Mouse (Mus musculus) midbrain, postnatal 0 days (tissue): ENCODE data around the gene D3Ertd254e. TPM values are rescaled to one million over a fixed set of nuclear protein-coding genes. Genes with fewer than 3 reads are reported as not detected.

Experiments
- ATAC-seq: fragments of 200-750 bp; cut with Nextera tagmentation; 2 replicates; pipeline ENCODE4 v1.8.0; 2017; ENCODE audit warnings: moderate number of reproducible peaks, mild to moderate bottlenecking, moderate TSS enrichment, moderate library complexity; ENCODE audit not compliant: low FRiP score
- DNase-seq: peaks from one replicate; pipeline ENCODE4 v3.0.0-alpha.2; 2015; ENCODE audit warnings: low spot score
- H3K27ac ChIP-seq: fragments of 300-500 bp; sonication (generic); 2 replicates; pipeline ENCODE4 v1.5.1; 2014; ENCODE audit warnings: low read depth, mild to moderate bottlenecking, low read length, mixed read lengths
- H3K27me3 ChIP-seq: fragments of 300-500 bp; sonication (generic); 2 replicates; pipeline ENCODE4 v1.6.1; 2014; ENCODE audit warnings: low read length, control low read depth, mixed read lengths; ENCODE audit not compliant: insufficient read depth
- H3K36me3 ChIP-seq: fragments of 300-500 bp; sonication (generic); 2 replicates; pipeline ENCODE4 v1.6.1; 2014; ENCODE audit warnings: low read length, control low read depth, mixed read lengths; ENCODE audit not compliant: insufficient read depth
- H3K4me1 ChIP-seq: fragments of 300-500 bp; sonication (generic); 2 replicates; pipeline ENCODE4 v1.6.1; 2014; ENCODE audit warnings: mild to moderate bottlenecking, control low read depth, antibody characterized with exemption, low read length, mixed read lengths; ENCODE audit not compliant: insufficient read depth
- H3K4me2 ChIP-seq: fragments of 300-500 bp; sonication (generic); 2 replicates; pipeline ENCODE4 v1.6.1; 2014; ENCODE audit warnings: low read depth, mild to moderate bottlenecking, low read length, mixed read lengths; ENCODE audit not compliant: poor library complexity, severe bottlenecking
- H3K4me3 ChIP-seq: fragments of 300-500 bp; sonication (generic); 2 replicates; pipeline ENCODE4 v1.5.1; 2014; ENCODE audit warnings: low read depth, mild to moderate bottlenecking, low read length, moderate library complexity
- H3K9ac ChIP-seq: fragments of 300-500 bp; sonication (generic); replicated peaks from 2 replicates; pipeline ENCODE4 v1.6.1; 2014; ENCODE audit warnings: mild to moderate bottlenecking, low read length, moderate library complexity, mixed read lengths; ENCODE audit not compliant: poor library complexity, severe bottlenecking
- H3K9me3 ChIP-seq: fragments of 300-500 bp; sonication (generic); 2 replicates; pipeline ENCODE4 v1.6.1; 2016; ENCODE audit warnings: low read length, control low read depth
- CTCF ChIP-seq: IDR thresholded peaks from 2 replicates; pipeline ENCODE4 v1.5.1; 2016; ENCODE audit warnings: antibody characterized with exemption, mild to moderate bottlenecking
- WGBS: fragments of 180-500 bp; shearing (Covaris S2); extraction: QIAGEN DNeasy Blood & Tissue Kit; methylation state at CpG from one replicate; pipeline ENCODE4 v1.1.7; 2014; 5-methylcytosine and 5-hydroxymethylcytosine counted together
- polyA plus RNA-seq: library from polyadenylated mRNA; unstranded; fragments of >200 nt; fragmentation: Nextera tagmentation; extraction: Ambion mirVana; gene quantifications from 2 replicates; pipeline ENCODE4 v1.2.1, GENCODE M21; 2015
- total RNA-seq: library from RNA; depleted of rRNA; stranded (reverse); fragments of >200 nt; gene quantifications from 2 replicates; pipeline ENCODE4 v1.2.3, GENCODE M21; 2014

Gene D3Ertd254e
- total and polyA plus RNA-seq, 2 experiments from 2014 or later: 12.5 to 23.1 TPM

DNA sequence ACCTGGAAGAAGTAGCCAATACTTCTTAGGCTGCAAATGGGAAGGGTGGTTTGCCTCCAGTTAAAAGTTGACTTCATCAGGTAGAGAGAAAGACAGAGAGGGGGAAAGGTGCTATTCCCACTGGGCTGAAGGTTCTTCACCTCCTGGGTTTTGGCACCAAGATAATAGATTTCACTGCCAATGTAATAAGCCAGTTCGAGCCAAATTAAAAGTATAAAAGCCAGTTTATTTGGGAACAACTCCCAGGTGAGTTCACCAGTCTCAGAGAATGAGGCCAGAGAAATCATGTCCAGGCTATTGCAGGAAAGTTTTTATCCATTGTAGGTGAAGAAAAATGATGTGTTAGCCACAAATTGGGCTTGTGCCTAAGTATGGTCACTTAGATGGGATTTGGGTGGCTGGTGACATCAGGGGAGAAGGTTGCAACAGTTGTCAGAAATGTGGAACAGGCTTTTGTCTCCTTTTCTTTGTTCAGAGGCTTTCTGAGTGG is 12.6 kb upstream of the D3Ertd254e start:
- no peaks in the 10 kb centered on the region for H3K4me1 ChIP-seq
- no peaks in the 10 kb centered on the region for H3K36me3 ChIP-seq
- H3K9ac ChIP-seq: no peak overlapping the region
- DNase-seq (no peak), ATAC-seq (no peak)
- no peaks in the 10 kb centered on the region for H3K9me3 ChIP-seq
- H3K27me3 ChIP-seq: no peaks in the 10 kb centered on the region
- no peak overlapping the region for H3K4me2 ChIP-seq
- no peak overlapping the region for H3K27ac ChIP-seq
- 76% methylated on average over 1 of the region's 1 CpGs for WGBS
- no peak for TF ChIP-seq CTCF
- H3K4me3 ChIP-seq: no peak overlapping the region

DNA sequence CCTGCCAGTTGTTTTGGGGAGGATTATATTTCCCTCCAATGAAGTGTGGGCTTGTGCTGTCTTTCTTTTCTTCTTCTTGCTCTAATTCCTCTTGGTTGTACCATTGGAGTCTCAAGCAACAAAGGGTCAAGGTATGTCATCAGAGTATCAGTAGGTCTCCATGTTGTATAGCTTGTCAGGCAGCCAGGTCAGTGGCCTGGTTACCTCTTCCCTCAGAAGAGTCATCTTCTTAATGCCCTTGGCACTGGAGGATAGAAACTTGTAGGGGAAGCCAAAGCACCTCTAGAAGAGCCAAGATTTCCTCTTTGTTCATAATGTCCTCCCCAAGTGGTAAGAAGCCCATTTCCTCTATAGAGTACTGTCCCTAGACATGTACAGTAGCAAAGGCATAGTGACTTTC is 11.8 kb upstream of the D3Ertd254e start:
- no peaks in the 10 kb centered on the region for H3K27me3 ChIP-seq
- H3K4me3 ChIP-seq: no peak overlapping the region
- no peak for DNase-seq
- no peak for TF ChIP-seq CTCF
- H3K9me3 ChIP-seq: no peaks in the 10 kb centered on the region
- H3K27ac ChIP-seq: no peak overlapping the region
- no peak for ATAC-seq
- H3K4me1 ChIP-seq: no peaks in the 10 kb centered on the region
- H3K4me2 ChIP-seq: no peak overlapping the region
- no peak overlapping the region for H3K9ac ChIP-seq
- no peaks in the 10 kb centered on the region for H3K36me3 ChIP-seq

DNA sequence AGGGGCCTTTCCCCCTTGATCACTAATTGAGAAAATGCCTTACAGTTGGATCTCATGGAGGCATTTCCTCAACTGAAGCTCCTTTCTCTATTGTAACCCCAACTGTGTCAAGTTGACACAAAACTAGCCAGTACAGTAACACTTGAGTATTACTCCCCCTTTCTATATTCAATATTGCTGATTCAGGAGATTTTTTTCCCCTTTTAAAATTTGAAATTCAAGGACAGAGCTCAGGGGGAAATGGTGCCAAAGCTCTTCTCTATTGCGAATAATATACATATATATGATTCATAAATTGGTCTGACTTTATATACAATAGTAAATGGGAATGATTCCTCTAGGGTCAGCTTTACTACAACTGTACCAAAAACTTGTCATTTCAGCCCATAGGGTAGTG is 282 bp upstream of the D3Ertd254e start:
- Histone ChIP-seq H3K4me2 (peak overlapping the region; percentile 7; the same call in 1 of the 2 replicates), H3K27me3 (no peaks in the 10 kb centered on the region), H3K4me3 (peak overlapping the region; percentile 84), H3K9ac (peak overlapping the region; percentile 94; the same call in 1 of the 2 replicates), H3K4me1 (peaks cover 19% of the 10 kb centered on the region), H3K9me3 (no peaks in the 10 kb centered on the region), H3K27ac (no peak overlapping the region), H3K36me3 (no peaks in the 10 kb centered on the region)
- TF ChIP-seq CTCF: no peak
- DNase-seq (no peak), ATAC-seq (no peak)
- WGBS: 12% methylated on average over 1 of the region's 1 CpGs

DNA sequence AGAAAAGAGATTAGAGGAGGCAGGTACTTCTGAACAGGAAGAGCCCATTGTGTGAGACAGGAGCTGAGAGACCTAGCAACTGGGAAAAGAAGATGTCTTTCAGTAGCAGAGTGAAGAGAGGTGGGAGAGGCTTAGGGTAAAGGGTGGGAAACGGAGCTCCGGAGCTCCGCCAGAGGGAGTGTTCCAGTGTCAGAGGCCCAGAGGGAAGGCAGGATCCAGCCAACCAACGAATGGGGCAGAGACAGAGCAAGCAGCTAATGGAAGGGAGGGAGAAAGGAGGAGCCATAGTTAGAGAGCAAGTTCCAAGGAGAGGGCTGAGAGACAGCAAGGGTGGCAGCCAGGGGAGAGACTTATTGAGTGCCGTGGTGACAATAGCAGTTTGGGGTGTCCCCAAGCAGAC is 4.5 kb downstream of the D3Ertd254e start:
- WGBS: 30% methylated on average over 5 of the region's 5 CpGs
- peak; percentile 14 for DNase-seq

DNA sequence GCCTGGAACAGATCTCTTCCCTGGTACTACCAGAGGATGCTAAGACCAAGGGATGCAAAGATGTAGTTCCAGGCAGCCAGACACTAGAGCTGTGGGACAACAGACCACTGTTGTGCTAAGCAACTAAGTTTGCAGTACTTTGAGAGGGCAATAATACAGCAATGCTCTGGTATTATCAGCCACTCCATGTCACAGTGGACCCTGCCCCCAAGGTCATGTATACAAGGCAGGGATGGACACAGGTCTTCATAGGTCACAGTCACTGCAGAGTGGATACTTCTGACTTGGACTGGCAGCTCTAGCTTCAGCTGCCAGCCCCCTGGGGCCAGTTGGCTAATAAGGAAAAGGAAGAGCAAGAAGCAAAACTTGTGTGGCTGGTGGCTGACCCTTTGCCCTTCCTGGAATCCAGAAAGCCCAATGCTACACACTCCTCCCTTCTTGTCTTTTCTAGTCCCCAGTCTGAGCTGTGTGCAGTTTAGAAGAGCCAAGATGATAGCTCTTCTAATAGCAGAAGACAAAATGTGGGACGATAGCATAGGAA is 19.9 kb downstream of the D3Ertd254e start:
- Histone ChIP-seq H3K4me2 (no peak overlapping the region), H3K9me3 (no peaks in the 10 kb centered on the region), H3K27me3 (no peaks in the 10 kb centered on the region), H3K4me3 (no peak overlapping the region), H3K9ac (no peak overlapping the region), H3K4me1 (no peaks in the 10 kb centered on the region), H3K36me3 (peaks cover 14% of the 10 kb centered on the region), H3K27ac (no peak overlapping the region)
- 100% methylated on average over 1 of the region's 1 CpGs for WGBS
- no peak for ATAC-seq
- TF ChIP-seq CTCF: no peak
- DNase-seq: no peak

More for the DNA sequence above, 4.5 kb downstream of the D3Ertd254e start:
- Histone ChIP-seq H3K9ac (no peak overlapping the region), H3K9me3 (peaks cover 5% of the 10 kb centered on the region; the same call in 1 of the 2 replicates), H3K4me1 (peaks cover 19% of the 10 kb centered on the region), H3K4me3 (no peak overlapping the region), H3K27me3 (no peaks in the 10 kb centered on the region), H3K36me3 (no peaks in the 10 kb centered on the region), H3K27ac (no peak overlapping the region), H3K4me2 (no peak overlapping the region)
- TF ChIP-seq CTCF: peak; percentile 47
- no peak for ATAC-seq

DNA sequence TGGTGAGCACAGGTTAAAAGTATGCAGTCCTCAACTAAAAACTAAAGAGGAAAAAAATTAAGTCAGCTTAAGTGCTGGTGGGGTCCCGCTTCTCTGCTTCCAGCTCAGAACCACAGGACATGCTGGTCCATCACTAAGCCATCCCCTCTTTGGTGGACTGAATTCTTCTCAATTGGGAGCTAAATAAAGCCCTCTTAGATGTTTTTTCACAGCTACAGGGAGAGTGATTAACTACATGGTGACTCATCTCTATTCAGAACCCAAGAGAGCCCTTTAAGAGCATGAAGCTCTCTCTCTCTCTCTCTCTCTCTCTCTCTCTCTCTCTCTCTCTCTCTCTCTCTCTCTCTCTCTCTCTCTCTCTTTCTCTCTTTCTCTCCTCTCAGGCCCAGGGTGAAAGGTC is 20.5 kb downstream of the D3Ertd254e start:
- ATAC-seq: no peak
- H3K4me1 ChIP-seq: no peaks in the 10 kb centered on the region
- no peak overlapping the region for H3K27ac ChIP-seq
- H3K4me2 ChIP-seq: no peak overlapping the region
- no peaks in the 10 kb centered on the region for H3K27me3 ChIP-seq
- DNase-seq: no peak
- H3K36me3 ChIP-seq: peaks cover 8% of the 10 kb centered on the region
- H3K4me3 ChIP-seq: no peak overlapping the region
- no peak overlapping the region for H3K9ac ChIP-seq
- TF ChIP-seq CTCF: no peak
- no peaks in the 10 kb centered on the region for H3K9me3 ChIP-seq
- WGBS: 92% methylated on average over 1 of the region's 1 CpGs
